Mouse (Mus musculus) lung, embryonic 16.5 days (tissue): ENCODE results near the gene Fgf16. TPM values are rescaled to one million over a fixed set of nuclear protein-coding genes. Genes with fewer than 3 reads are reported as not detected.

Source experiments
- polyA plus RNA-seq: library from polyadenylated mRNA; unstranded; fragments of >200 nt; fragmentation: Nextera tagmentation; extraction: Ambion mirVana; gene quantifications from 2 replicates; pipeline ENCODE4 v1.2.1, GENCODE M21; 2015

Gene Fgf16
- polyA plus RNA-seq, 1 experiment from 2014 or later: not detected

Other genes with a start within 250 kb of the Fgf16 start
- 184 and 190 TPM in 2 replicates for gene Atrx, start 165.1 kb downstream of the Fgf16 start, polyA plus RNA-seq
- gene Magt1, start 247.6 kb downstream of the Fgf16 start, polyA plus RNA-seq: 66.9 and 67.0 TPM in 2 replicates